Mouse (Mus musculus) erythroid progenitor cell, adult 5-6 weeks (primary cell): ENCODE results near the gene Coro1b. TPM values are rescaled to one million over a fixed set of nuclear protein-coding genes. Genes with fewer than 3 reads are reported as not detected.

Experiments used
- ATAC-seq: replicated peaks from 2 replicates; pipeline ENCODE4 v1.8.0; 2016; ENCODE audit warnings: moderate number of reproducible peaks, mild to moderate bottlenecking, moderate TSS enrichment, inconsistent platforms; ENCODE audit not compliant: poor library complexity, low FRiP score, severe bottlenecking
- total RNA-seq, 2 experiments: library from RNA; stranded (forward) in 1 of 2; stranded (reverse) in 1 of 2; fragments of 150-400 nt in 1 of 2; fragments of 186-747, 209-891 nt in 1 of 2; gene quantifications; 2 replicates each; pipeline versions ENCODE4 v1.2.3 to v1.2.4; 2015 to 2017; ENCODE audit warnings: low replicate concordance in 2 of 2

Gene Coro1b
- total RNA-seq (2015; ENCODE audit: low replicate concordance): 68.3 and 83.3 TPM in 2 replicates
- 8.5 and 48.9 TPM in 2 replicates for total RNA-seq (2017; ENCODE audit: low replicate concordance)

GRCm38 (mm10) chr19:4148491-4148806, at the start of gene Coro1b:
TSS of gene Coro1b (plus strand) at chr19:4148619.
- ATAC-seq: peak; percentile 89

- ATAC-seq: peak; percentile 61
Measured at GRCm38 (mm10) chr19:4099056-4099455, 49.4 kb upstream of the Coro1b start.

GRCm38 (mm10) chr19:4099837-4100717, 48.3 kb upstream of the Coro1b start, which contains the start of gene Pitpnm1:
TSS of gene Pitpnm1 (plus strand) at chr19:4099998.
- peak; percentile 27 for ATAC-seq

GRCm38 (mm10) chr19:4100718-4101261, 47.6 kb upstream of the Coro1b start:
- ATAC-seq: no peak

- no peak for ATAC-seq
Measured at GRCm38 (mm10) chr19:4101466-4101865, 47.0 kb upstream of the Coro1b start.

- no peak for ATAC-seq
Measured at GRCm38 (mm10) chr19:4102049-4102448, 46.4 kb upstream of the Coro1b start.

GRCm38 (mm10) chr19:4102626-4103025, 45.8 kb upstream of the Coro1b start:
- no peak for ATAC-seq

GRCm38 (mm10) chr19:4103294-4103693, 45.1 kb upstream of the Coro1b start:
- ATAC-seq: no peak

GRCm38 (mm10) chr19:4103792-4104191, 44.6 kb upstream of the Coro1b start:
- no peak for ATAC-seq

- no peak for ATAC-seq
Measured at GRCm38 (mm10) chr19:4104675-4105194, 43.7 kb upstream of the Coro1b start.

GRCm38 (mm10) chr19:4106654-4107053, 41.8 kb upstream of the Coro1b start:
- ATAC-seq: no peak

- ATAC-seq: no peak
Measured at GRCm38 (mm10) chr19:4108535-4108934, 39.9 kb upstream of the Coro1b start.

- ATAC-seq: no peak
Measured at GRCm38 (mm10) chr19:4112063-4112960, 36.1 kb upstream of the Coro1b start.

- peak; percentile 88 for ATAC-seq
Measured at GRCm38 (mm10) chr19:4113186-4113805, 35.1 kb upstream of the Coro1b start.

- ATAC-seq: peak; percentile 18
Measured at GRCm38 (mm10) chr19:4113806-4114230, 34.6 kb upstream of the Coro1b start.

GRCm38 (mm10) chr19:4114551-4114950, 33.9 kb upstream of the Coro1b start:
- no peak for ATAC-seq

- no peak for ATAC-seq
Measured at GRCm38 (mm10) chr19:4115144-4115543, 33.3 kb upstream of the Coro1b start.

GRCm38 (mm10) chr19:4115816-4116215, 32.6 kb upstream of the Coro1b start:
- ATAC-seq: no peak

- ATAC-seq: no peak
Measured at GRCm38 (mm10) chr19:4117006-4117405, 31.4 kb upstream of the Coro1b start.

GRCm38 (mm10) chr19:4118350-4118749, 30.1 kb upstream of the Coro1b start:
- ATAC-seq: no peak
